Mouse (Mus musculus) inflammation-experienced regulatory T-cells, adult 6 months (primary cell): ENCODE results near the gene Zfp160. TPM values are rescaled to one million over a fixed set of nuclear protein-coding genes. Genes with fewer than 3 reads are reported as not detected.
"Not testable (repeated sequence)": the region's sequence is repeated elsewhere in the genome, so short reads cannot be mapped to it uniquely, and the experiment has no call there.

Experiments
- ATAC-seq: one replicate; pipeline ENCODE4 v1.8.0; 2017
- polyA plus RNA-seq, 3 experiments: library from polyadenylated mRNA; unstranded; fragments of 100-300 nt; shearing (Covaris generic); gene quantifications; one replicate each; pipeline ENCODE4 v1.2.1; 2017

Zfp160 gene
- polyA plus RNA-seq = 10 to 100 TPM; 17.0 to 25.8 (median 23.2) TPM

GRCm38 (mm10) chr17:21008382-21009331 is at the start of gene Zfp160:
TSS of gene Zfp160 (plus strand) at chr17:21008903.
- ATAC-seq = peak; percentile 99

DNA sequence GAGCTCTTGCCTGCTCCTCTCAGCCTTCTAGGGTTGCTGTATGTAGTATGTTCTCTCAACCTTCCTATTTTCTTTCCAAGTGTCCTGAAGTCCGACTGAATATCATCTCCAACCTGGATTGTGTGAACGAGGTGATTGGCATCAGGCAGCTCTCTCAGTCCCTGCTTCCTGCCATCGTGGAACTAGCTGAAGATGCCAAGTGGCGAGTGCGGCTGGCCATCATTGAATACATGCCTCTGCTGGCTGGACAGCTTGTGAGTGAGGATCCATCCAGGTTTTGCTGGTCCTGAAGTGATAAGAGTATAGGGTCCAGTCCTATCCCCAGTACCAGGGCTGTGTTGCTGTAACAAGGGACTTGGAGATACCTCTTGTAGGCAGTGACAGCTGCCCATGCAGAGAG is 48.3 kb upstream of the Zfp160 start:
- ATAC-seq = no peak

DNA sequence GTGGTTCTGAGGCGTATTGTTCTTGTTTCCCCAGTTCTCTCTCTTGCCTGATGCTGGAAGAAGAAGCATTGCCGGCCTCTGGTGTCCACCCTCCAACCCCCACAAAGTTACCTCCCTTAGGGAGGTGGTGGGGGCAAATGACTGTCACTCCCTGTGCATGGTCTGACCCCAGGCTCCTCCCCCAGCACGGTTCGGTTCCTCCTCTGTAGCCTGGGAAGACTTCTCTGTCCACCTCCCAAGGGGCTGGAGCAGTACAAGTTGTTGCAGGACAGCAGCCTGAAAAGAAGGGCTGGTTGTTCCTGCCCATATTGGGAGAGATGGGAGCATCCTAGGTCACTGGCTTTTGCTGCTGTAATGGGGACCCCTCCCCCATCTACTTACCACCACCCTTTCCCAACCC is 43.3 kb upstream of the Zfp160 start:
- no peak for ATAC-seq

DNA sequence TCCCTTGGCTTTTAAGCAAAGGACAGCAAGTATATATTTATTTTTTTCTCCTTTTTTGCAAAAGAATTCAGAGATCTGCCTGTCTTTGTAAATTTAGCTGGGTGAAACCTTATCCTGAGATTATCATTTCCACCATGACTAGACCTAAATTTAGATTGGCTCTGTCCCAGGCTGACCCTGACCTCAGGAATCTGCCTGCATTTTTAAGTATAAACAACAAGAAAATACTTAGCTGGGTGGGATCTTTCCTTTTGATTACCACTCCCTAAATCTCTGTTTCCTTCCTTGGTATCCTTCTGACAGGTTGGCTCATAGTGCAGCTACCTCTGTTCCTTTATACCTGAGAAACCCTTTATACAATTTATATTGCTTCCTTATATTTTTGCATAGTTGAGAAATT is 42.0 kb upstream of the Zfp160 start:
- ATAC-seq = no peak

DNA sequence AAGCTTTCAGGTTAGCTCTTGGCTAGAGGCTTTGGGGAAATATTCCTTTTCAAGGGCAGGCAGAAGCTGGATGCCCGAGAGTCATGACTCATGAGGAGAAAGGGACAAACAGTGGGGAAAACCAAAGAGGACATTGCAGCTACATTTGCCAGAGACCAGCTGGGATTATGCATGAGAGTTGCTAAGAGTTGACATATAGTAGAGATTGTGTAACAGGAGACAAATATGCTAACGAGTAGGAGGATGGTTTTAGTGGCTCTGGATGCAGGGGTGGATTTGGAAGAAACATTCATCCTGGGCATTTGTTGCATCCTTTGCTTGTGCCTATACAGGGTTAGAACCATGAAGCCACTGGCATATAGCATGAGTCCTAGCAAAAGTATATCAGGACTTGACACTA is 15.0 kb upstream of the Zfp160 start:
- no peak for ATAC-seq

- no peak for ATAC-seq
These were observed 12.3 kb upstream of the Zfp160 start, which contains the start of gene Vmn1r233 for GRCm38 (mm10) chr17:20996364-20996763. TSS of gene Vmn1r233 (minus strand) at chr17:20996464.

GRCm38 (mm10) chr17:21009726-21010125 is 1.0 kb downstream of the Zfp160 start:
- no peak for ATAC-seq

DNA sequence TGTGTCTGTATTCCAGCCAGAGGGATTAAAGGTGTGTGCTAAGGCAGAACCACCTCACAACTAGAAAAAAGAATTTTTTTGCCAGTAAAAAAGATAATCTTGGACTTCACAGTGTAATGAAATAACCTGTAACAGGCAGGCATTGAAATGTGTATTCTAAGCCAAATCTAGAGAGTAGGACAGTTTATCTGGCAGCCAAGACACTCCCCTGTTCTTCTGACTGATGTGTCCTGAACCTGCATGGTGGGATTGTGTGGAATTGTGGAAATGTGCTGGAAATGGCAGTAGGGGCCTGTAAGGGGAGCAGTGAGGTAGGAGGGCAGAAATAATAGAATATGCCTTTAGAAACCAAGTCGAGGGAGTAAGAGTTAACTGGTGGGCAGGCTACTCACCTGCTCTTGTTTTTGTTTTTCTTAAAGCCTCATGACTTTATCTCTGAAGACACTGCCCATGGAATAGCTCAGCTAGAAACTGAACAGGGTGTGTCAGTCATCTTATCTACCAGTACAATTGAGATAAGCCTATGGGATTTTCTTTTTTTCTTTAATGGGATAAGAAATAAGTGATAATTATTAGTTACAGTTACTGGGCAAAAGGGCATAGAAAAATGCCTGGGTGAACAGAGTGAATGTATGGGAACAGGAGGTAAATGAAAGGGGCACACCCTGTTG is 9.8 kb downstream of the Zfp160 start:
- no peak for ATAC-seq

DNA sequence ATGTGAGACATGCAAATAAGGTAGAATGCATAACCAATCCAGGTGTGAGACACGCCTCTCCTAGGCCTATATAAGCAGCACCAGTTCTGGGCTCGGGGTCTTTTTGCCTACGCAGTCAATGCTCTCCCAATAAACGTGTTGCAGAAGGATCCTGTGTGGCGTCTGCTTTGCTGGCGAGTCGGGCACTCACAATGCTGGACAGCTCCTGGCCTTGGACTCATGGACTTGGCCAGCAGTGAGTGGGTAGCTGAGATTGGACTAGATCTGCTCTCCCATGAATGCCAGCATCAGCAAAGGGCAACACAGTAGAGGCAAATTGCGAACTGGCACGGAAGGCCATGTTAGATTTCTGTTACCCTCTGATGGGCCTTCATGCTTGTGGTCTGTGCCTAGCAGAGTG is 39.3 kb downstream of the Zfp160 start:
- not testable (repeated sequence) for ATAC-seq

DNA sequence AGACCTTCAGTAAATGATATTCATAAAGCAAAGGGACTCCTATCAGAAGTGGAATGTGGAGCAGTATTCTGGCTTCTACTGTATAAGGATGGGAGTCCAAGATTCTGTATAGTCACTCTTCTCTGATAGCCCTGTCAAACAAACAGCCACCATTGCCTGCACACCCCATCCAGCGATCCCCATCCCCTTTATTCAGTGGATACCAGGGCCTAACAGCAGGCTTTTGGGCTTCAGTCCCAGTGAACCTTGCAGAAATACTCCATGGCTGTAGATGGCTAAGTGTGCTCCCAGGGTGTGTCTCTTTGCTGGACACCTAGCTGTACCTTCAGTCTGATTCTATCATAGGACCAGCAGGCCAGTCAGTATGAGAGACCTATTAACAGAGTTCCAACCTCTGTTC is 42.2 kb downstream of the Zfp160 start:
- ATAC-seq = no peak

- ATAC-seq = not testable (repeated sequence)
These were observed 42.6 kb downstream of the Zfp160 start for GRCm38 (mm10) chr17:21051341-21051740.

DNA sequence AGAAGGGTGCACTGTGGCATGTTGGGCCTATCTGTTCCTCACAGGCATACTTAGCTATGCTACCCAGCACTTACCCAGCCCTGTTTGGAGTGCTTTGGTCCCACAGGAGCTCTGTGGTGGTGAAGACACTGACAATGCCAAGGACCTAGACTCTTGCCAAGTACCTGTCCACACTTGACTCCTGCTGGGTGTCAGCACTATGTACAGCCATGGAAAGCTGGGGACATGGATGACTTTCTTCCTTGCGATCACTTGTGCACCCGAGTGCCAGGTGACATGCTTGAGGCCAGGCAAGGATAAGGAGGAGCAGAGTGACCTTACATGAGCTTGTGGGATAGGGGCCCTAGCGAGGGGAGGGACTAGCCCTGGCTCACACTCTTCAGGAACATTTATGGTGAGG is 43.2 kb downstream of the Zfp160 start:
- not testable (repeated sequence) for ATAC-seq

DNA sequence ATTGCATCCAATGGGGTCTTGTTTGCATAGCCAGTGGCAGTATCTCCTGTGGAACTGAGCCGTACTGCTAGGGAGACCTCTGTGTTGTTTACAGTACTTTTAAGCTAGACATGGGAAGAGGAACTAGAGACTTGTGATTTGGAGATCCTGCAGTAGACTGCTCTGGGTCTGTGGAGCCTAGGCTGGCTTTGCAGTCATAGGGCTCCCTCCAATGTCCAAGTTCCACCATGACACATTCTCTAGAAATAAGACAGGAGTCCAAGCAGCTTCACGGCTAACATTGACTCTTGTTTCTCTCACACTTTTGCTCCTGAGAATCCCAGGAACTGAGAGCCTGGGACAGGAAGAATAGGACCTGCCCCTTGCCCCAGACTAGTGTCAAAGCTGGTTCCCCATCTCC is 44.6 kb downstream of the Zfp160 start:
- no peak for ATAC-seq

DNA sequence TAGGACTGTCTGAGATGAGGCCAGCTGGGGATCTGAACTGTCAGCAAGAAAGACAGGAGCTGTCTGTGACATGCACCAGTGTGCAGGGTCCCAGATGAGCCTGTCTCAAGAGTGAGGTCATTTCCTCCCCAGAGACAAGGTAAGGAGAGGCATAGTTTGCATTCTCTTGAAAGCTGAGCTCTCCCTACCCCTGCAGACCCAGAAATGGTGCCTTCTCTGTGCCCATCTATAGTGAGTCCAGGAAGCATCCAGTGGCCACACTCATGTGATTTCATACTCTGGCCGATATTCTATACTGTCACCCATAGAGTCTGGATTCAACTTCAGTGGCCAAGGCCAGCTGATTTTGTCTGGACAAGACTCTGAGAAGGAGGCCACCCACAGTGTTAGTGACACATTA is 46.4 kb downstream of the Zfp160 start:
- not testable (repeated sequence) for ATAC-seq

- no peak for ATAC-seq
These were observed 56.8 kb downstream of the Zfp160 start for GRCm38 (mm10) chr17:21065501-21065900.

- no peak for ATAC-seq
These were observed 58.3 kb downstream of the Zfp160 start for GRCm38 (mm10) chr17:21067036-21067435.

GRCm38 (mm10) chr17:21069443-21069842 is 60.7 kb downstream of the Zfp160 start:
- not testable (repeated sequence) for ATAC-seq

- ATAC-seq = not testable (repeated sequence)
These were observed 62.3 kb downstream of the Zfp160 start for GRCm38 (mm10) chr17:21070971-21071370.

Other genes with a start within 250 kb of the Zfp160 start
- gene Vmn1r228, start 222.7 kb upstream of the Zfp160 start, polyA plus RNA-seq = not detected
- gene Vmn1r229, start 197.3 kb upstream of the Zfp160 start, polyA plus RNA-seq = under 1 TPM in 2 of 3 experiments, not detected in 1; 0.04 TPM
- gene Vmn1r230, start 168.5 kb upstream of the Zfp160 start, polyA plus RNA-seq = not detected
- gene Vmn1r231, start 103.8 kb upstream of the Zfp160 start, polyA plus RNA-seq = under 1 TPM in 1 of 3 experiments, not detected in 2; 0.16 TPM
- gene Vmn1r232, start 89.2 kb upstream of the Zfp160 start, polyA plus RNA-seq = not detected
- gene Ppp2r1a, start 63.6 kb upstream of the Zfp160 start, polyA plus RNA-seq = 100 to 1,000 TPM; 187 to 252 (median 198) TPM
- gene Vmn1r233, start 12.4 kb upstream of the Zfp160 start, polyA plus RNA-seq = under 1 TPM in 2 of 3 experiments, not detected in 1; 0.09 to 0.12 TPM
- gene Vmn1r234, start 217.2 kb downstream of the Zfp160 start, polyA plus RNA-seq = not detected
- not detected for gene Vmn1r235, start 247.5 kb downstream of the Zfp160 start, polyA plus RNA-seq